21 mouse cellular contexts compared by ENCODE assay signal in the genomic region with DNA sequence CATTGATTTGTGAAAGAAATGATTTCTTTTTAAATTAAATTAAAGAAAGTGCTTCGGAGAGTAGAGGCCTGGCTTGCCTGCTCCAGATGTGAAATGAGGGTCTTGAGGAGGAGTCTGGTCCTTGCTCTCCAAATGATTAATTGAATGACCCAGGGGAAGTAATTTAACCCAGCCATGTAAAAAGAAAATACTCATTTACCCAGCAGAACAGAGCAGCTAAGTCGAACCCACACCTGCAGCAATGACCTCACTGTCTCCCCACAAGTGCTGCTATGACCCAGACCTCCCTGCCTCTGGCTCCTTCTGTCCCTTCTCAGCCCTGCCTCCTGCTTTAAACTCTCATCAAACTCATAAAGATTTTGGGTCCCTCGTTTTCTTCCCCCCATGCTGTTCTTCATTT.
DNase-seq lines count a peak whose midpoint lies in the region; ATAC-seq and TF ChIP-seq lines count a peak whose summit lies in the region.
"Had no signal": no experiment of that assay in that cellular context is flagged by ENCODE, and none has a peak within 500 bp of the region (broad histone marks: within the 10 kb centered on the region; RNA-seq: fewer than 3 reads in every experiment).

No protein-coding gene starts in this region.

- no peak overlapping the region for H3K9ac ChIP-seq in hindbrain, embryonic 11.5 days (ENCODE audit: low read depth, low read length)
- H3K9ac ChIP-seq in hindbrain, embryonic 16.5 days (ENCODE audit: low read depth, low read length): no peak overlapping the region
- H3K9ac ChIP-seq in neural tube, embryonic 15.5 days (replicated peaks): no peak overlapping the region
- no peak overlapping the region for H3K9ac ChIP-seq in limb, embryonic 12.5 days (replicated peaks)
- H3K9ac ChIP-seq in lung, postnatal 0 days (replicated peaks; ENCODE audit: low read depth): no peak overlapping the region
- H3K9ac ChIP-seq: embryonic facial prominence, embryonic 15.5 days; forebrain, postnatal 0 days; heart, embryonic 12.5 days; hindbrain, embryonic 15.5 days had no signal

- no peak overlapping the region for H3K4me3 ChIP-seq in hindbrain, embryonic 11.5 days (ENCODE audit: low read depth, low read length)
- H3K4me3 ChIP-seq in hindbrain, embryonic 16.5 days (ENCODE audit: low read length): no peak overlapping the region
- H3K4me3 ChIP-seq in neural tube, embryonic 15.5 days (replicated peaks): no peak overlapping the region
- no peak overlapping the region for H3K4me3 ChIP-seq in limb, embryonic 12.5 days (replicated peaks)
- H3K4me3 ChIP-seq in lung, postnatal 0 days (ENCODE audit: low read depth, low read length): no peak overlapping the region
- H3K4me3 ChIP-seq: embryonic facial prominence, embryonic 15.5 days; heart, embryonic 12.5 days; hindbrain, embryonic 15.5 days; midbrain, embryonic 10.5 days had no signal

- H3K4me1 ChIP-seq in hindbrain, embryonic 11.5 days (replicated peaks; ENCODE audit: control insufficient read depth, insufficient read depth, low read length): no peaks in the 10 kb centered on the region
- H3K4me1 ChIP-seq in hindbrain, embryonic 16.5 days (ENCODE audit: control insufficient read depth, insufficient read depth, low read depth, low read length): 0 out of 2 replicates have a peak, but pooled peaks cover 2% of the 10 kb centered on the region
- H3K4me1 ChIP-seq in neural tube, embryonic 15.5 days: peaks cover 5% of the 10 kb centered on the region; the same call in 1 of the 2 replicates
- H3K4me1 ChIP-seq in limb, embryonic 12.5 days (replicated peaks): peaks cover 40% of the 10 kb centered on the region
- no peaks in the 10 kb centered on the region for H3K4me1 ChIP-seq in lung, postnatal 0 days (ENCODE audit: insufficient read depth, low read depth, low read length)
- H3K4me1 ChIP-seq: heart, embryonic 12.5 days had no signal

- H3K4me2 ChIP-seq in hindbrain, embryonic 11.5 days (replicated peaks; ENCODE audit: low read depth, low read length): no peak overlapping the region
- H3K4me2 ChIP-seq in hindbrain, embryonic 16.5 days (ENCODE audit: low read length): no peak overlapping the region
- H3K4me2 ChIP-seq in neural tube, embryonic 15.5 days: no peak overlapping the region
- H3K4me2 ChIP-seq in limb, embryonic 12.5 days: peak overlapping the region; percentile 32; the same call in 1 of the 2 replicates
- H3K4me2 ChIP-seq in lung, postnatal 0 days (replicated peaks; ENCODE audit: low read depth, low read length): no peak overlapping the region
- H3K4me2 ChIP-seq: embryonic facial prominence, embryonic 15.5 days; heart, embryonic 12.5 days; hindbrain, embryonic 15.5 days had no signal

- no peaks in the 10 kb centered on the region for H3K9me3 ChIP-seq in hindbrain, embryonic 11.5 days (ENCODE audit: control insufficient read depth, low read length)
- no peaks in the 10 kb centered on the region for H3K9me3 ChIP-seq in hindbrain, embryonic 16.5 days (ENCODE audit: control insufficient read depth, low read length)
- H3K9me3 ChIP-seq in neural tube, embryonic 15.5 days (replicated peaks): no peaks in the 10 kb centered on the region
- H3K9me3 ChIP-seq in limb, embryonic 12.5 days: no peaks in the 10 kb centered on the region
- no peaks in the 10 kb centered on the region for H3K9me3 ChIP-seq in lung, postnatal 0 days (ENCODE audit: low read length)
- H3K9me3 ChIP-seq: embryonic facial prominence, embryonic 15.5 days; heart, embryonic 12.5 days; hindbrain, embryonic 15.5 days; midbrain, embryonic 10.5 days had no signal

- WGBS in hindbrain, embryonic 11.5 days: 40% methylated on average over 3 of the region's 3 CpGs
- WGBS in hindbrain, embryonic 16.5 days: 50% methylated on average over 3 of the region's 3 CpGs
- 39% methylated on average over 3 of the region's 3 CpGs for WGBS in neural tube, embryonic 15.5 days
- WGBS in limb, embryonic 12.5 days: 3% methylated on average over 3 of the region's 3 CpGs
- WGBS in lung, postnatal 0 days: 52% methylated on average over 3 of the region's 3 CpGs

- TF ChIP-seq CTCF in lung, postnatal 0 days (IDR thresholded peaks at IDR 0.05): no peak

- TF ChIP-seq EP300 in lung, postnatal 0 days (IDR thresholded peaks at IDR 0.05): no peak

- H3K36me3 ChIP-seq in hindbrain, embryonic 11.5 days (ENCODE audit: control insufficient read depth, insufficient read depth, low read length): no peaks in the 10 kb centered on the region
- no peaks in the 10 kb centered on the region for H3K36me3 ChIP-seq in hindbrain, embryonic 16.5 days (ENCODE audit: control insufficient read depth, insufficient read depth, low read length)
- no peaks in the 10 kb centered on the region for H3K36me3 ChIP-seq in neural tube, embryonic 15.5 days
- H3K36me3 ChIP-seq in limb, embryonic 12.5 days: no peaks in the 10 kb centered on the region
- no peaks in the 10 kb centered on the region for H3K36me3 ChIP-seq in lung, postnatal 0 days (ENCODE audit: insufficient read depth, low read length)
- H3K36me3 ChIP-seq: embryonic facial prominence, embryonic 15.5 days; heart, embryonic 12.5 days; hindbrain, embryonic 15.5 days; midbrain, embryonic 10.5 days had no signal

- peak; percentile 14 for DNase-seq in hindbrain, embryonic 11.5 days (ENCODE audit: low spot score)
- DNase-seq in neural tube, embryonic 10.5 days (ENCODE audit: extremely low spot score, low spot score): peak; percentile 29
- DNase-seq in gastrocnemius, postnatal 25 days: no peak
- DNase-seq in lung, postnatal 0 days (ENCODE audit: low spot score): no peak
- DNase-seq in heart, adult 8-10 months (ENCODE audit: low spot score): no peak
- DNase-seq: adrenal gland, postnatal 10 days; cerebellum, postnatal 14 days; forebrain, postnatal 0 days; heart, postnatal 14 days; lung, adult 18-20 months; right cerebral cortex, postnatal 14 days; thymus, postnatal 36 days had no signal

- H3K27me3 ChIP-seq in hindbrain, embryonic 11.5 days (ENCODE audit: control insufficient read depth, insufficient read depth, low read length): no peaks in the 10 kb centered on the region
- no peaks in the 10 kb centered on the region for H3K27me3 ChIP-seq in hindbrain, embryonic 16.5 days (replicated peaks; ENCODE audit: control insufficient read depth, insufficient read depth, low read length)
- H3K27me3 ChIP-seq in neural tube, embryonic 15.5 days (replicated peaks): no peaks in the 10 kb centered on the region
- H3K27me3 ChIP-seq in limb, embryonic 12.5 days: no peaks in the 10 kb centered on the region
- no peaks in the 10 kb centered on the region for H3K27me3 ChIP-seq in lung, postnatal 0 days (replicated peaks; ENCODE audit: insufficient read depth, low read length)
- H3K27me3 ChIP-seq: embryonic facial prominence, embryonic 15.5 days; heart, embryonic 12.5 days; hindbrain, embryonic 15.5 days; Patski had no signal

- H3K27ac ChIP-seq in hindbrain, embryonic 11.5 days (ENCODE audit: low read depth, low read length): peak overlapping the region; percentile 4; the same call in 1 of the 2 replicates
- H3K27ac ChIP-seq in hindbrain, embryonic 16.5 days (ENCODE audit: low read depth, low read length): no peak overlapping the region
- no peak overlapping the region for H3K27ac ChIP-seq in neural tube, embryonic 15.5 days (replicated peaks)
- peak overlapping the region; percentile 92 for H3K27ac ChIP-seq in limb, embryonic 12.5 days
- H3K27ac ChIP-seq in lung, postnatal 0 days (ENCODE audit: low read length): no peak overlapping the region
- H3K27ac ChIP-seq: embryonic facial prominence, embryonic 15.5 days; hindbrain, embryonic 15.5 days; midbrain, embryonic 10.5 days had no signal

- ATAC-seq in hindbrain, embryonic 11.5 days (ENCODE audit: low FRiP score): no peak
- ATAC-seq in hindbrain, embryonic 16.5 days: no peak
- no peak for ATAC-seq in neural tube, embryonic 15.5 days (ENCODE audit: low FRiP score)
- ATAC-seq in limb, embryonic 12.5 days (ENCODE audit: insufficient number of reproducible peaks, insufficient read depth, low FRiP score, low TSS enrichment, low read depth): peak; percentile 82
- no peak for ATAC-seq in lung, postnatal 0 days
- ATAC-seq: forebrain, postnatal 0 days; intestine, postnatal 0 days had no signal

Comparison
In these comparisons a context has a peak if more than half of its experiments do, and no peak if none do; other contexts are left out.
1. H3K27ac ChIP-seq: peak in hindbrain, embryonic 11.5 days (single experiment) and limb, embryonic 12.5 days (single experiment); none in hindbrain, embryonic 16.5 days (single experiment), neural tube, embryonic 15.5 days (single experiment) and lung, postnatal 0 days (single experiment).
2. DNase-seq: peak in hindbrain, embryonic 11.5 days (single experiment) and neural tube, embryonic 10.5 days (single experiment); none in gastrocnemius, postnatal 25 days (single experiment), lung, postnatal 0 days (single experiment) and heart, adult 8-10 months (single experiment).